Mouse (Mus musculus) kidney, postnatal 10 days (tissue): Measurements from ENCODE around the gene Asap3.

Experiments
- DNase-seq: peaks from one replicate; pipeline ENCODE4 v3.0.0; 2021; ENCODE audit warnings: mixed read lengths

Asap3 gene

DNA sequence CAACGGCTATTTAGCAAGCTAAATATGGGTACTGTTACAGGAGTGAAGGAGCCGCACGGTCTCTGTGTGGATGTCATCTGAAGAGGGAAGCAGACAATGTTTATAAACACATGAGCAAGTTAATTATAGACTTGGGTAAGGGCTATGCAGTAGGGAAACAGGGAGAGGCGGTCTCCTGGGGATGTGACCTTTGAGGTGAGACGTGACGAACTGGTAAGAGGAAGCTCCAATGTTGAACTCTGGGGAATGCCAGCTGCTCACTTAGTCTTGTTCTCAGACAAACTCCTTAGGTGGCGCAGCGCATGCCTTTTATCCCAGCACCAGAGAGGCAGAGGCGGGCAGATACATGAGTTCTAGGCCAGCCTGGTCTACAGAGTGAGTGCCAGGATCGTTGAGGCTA, 55.7 kb downstream of the Asap3 start:
- peak; percentile 46 for DNase-seq

DNA sequence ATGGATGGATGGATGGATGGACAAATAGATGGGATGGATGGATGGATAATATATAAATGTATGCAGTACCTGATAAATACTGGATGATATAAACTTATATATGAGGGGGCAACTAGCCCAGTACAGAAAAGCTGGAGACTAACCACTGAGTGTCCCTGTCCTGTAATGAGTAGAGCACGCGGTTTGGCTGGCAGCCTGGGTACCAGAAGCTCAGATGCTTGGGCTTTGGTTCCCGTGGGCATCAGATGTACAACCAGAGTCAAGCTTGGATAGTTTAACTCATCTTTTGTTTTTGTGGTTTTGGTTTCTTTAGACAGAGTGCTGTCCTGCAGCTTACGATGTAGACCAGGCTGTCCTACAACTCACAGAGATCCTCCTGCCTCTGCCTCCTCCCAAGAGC, 57.4 kb downstream of the Asap3 start:
- no peak for DNase-seq

DNA sequence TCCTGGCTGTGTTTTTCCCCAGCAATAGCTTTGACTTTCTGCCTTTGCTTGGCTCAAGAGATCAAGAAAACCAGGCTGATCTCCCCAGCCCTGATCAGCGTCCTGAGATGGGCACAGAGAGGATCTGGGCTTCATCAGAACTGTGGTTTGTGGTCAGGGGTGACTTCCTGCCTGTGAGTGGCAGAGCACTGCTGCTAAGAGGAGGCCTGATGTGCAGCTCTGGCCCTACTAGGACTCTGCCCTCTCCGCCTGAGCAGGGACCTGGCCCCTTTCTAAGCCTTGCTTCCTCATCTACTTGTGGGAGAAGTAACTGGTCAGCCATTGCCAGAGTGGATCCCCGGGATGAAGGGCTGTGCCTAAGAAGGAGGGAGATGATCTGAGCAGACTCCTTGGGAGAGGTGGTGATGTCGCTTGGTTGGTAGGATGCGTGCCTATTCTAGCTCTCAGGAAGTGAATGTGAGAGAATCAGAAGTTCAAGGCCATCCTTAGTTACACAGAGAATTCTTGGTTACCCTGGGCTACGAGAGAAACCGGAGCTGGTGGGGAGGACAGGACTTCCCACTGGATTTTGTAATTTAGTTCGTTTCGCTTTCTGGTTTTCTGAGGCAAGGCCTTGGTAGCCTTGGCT, 60.7 kb downstream of the Asap3 start:
- no peak for DNase-seq

DNA sequence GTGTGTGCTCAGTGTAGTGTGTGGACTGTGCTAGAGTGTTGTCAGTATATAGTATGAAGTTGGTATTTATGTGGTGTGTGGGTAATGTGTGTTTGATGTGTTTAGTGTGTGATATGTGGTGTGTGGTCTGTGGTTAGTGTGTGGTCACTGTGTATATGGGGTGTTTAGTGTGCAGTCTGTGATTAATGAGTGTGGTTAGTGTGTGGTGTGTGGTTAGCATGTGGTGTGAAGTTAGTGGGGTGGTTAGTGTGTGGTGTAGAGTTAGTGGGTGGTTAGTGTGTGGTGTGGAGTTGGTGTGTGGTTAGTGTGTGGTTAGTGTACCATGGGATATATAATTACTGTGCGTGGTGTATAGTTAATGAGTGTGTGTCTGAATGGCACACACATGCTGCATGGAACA, 62.7 kb downstream of the Asap3 start:
- no peak for DNase-seq

DNA sequence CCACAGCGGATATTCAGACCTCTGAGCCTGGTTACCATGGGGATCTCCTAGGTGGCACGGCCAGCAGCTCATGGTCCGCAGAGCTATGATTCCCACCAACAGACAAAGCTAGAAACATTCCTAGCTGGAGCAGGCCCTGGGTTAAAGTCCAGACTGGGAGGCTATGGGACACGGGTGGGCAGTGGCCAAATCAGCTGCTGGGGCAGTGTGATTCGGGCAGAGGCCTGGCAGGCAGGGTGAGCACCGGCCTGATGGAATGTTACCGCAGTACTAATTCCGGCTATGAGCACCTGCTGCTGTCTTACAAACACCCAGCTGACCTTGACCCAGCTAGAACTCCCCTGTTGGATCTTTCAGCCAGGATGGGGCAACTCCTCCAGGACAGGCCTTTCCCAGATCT, 64.5 kb downstream of the Asap3 start:
- DNase-seq = peak; percentile 47

DNA sequence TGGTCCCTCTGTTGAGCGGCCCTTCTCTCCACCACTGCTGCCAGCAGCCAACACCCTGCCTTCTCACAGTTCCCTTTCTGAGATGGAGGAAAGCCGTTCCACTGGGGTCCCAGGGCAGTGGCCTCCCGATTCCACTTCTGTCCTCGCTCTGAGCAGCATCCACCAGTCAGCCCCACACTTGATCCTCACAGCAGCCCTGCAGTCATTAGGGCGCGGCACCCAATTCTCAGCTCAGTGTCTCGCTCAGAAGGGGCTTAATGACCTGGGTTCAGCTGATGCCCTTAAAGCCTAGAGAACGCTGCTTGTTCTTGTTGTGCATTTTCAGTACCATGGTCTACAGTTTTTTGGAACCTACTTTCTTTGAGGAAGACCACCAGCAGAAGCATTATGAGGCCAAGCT, 74.9 kb downstream of the Asap3 start:
- no peak for DNase-seq

DNA sequence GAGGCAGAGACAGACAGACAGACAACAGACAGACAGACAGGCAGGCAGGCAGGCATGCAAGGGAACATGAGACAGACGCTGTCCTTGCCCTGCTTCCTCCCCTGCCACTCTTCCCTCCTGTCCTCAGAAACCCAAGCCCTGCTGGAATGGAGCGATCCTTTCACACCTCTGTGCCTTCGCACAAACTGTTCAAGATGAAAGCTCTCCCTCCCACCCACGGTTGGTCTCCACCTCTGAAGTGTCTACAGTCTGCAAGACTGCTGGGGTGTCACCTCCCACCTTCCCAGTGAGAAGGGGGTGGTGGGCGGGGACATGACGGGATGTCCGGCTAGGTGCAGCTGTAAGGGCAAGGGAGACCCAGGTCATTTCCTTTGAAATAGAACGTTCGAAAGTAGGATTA, 75.4 kb downstream of the Asap3 start:
- no peak for DNase-seq

DNA sequence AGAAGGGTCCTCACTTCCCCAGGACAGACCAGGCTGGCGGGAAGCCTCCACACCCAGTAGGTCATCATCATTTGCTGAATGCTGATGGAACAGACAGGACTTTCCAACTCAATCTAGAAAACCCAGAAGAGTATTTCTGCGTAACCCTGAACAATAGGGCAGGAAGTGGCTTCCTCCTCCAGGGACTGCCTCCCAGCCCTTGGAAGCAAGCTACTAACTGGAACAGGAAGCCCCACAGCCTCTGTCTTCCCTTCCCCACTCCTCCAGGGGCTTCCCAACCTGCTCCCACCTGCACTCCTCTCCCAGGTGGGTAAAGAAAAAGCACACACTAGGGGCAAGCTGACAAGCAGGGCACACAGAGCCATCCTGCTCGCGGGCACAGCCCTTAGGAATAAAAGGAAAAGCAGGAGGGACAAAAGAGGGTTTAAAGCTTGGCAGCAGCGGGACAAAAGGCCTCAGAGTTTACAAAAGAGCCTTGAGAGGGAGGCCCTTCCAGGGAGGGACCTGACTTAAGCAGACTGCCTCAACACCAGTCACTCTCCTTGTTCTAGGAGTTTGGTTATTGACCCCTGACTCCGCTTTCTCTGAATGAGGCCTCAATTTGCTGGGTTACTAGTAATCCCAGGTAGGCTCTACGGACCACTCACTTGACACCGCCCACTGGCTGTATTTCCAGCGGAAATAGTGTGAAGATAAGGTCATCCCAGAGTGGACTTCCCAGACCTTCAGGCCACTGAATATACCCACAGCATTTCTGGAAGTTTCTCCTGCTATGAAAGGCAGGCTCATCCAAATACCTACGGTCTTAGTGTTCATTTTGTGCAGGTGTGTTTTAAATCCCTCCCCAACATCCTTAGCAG, 76.7 kb downstream of the Asap3 start:
- peak; percentile 52 for DNase-seq

DNA sequence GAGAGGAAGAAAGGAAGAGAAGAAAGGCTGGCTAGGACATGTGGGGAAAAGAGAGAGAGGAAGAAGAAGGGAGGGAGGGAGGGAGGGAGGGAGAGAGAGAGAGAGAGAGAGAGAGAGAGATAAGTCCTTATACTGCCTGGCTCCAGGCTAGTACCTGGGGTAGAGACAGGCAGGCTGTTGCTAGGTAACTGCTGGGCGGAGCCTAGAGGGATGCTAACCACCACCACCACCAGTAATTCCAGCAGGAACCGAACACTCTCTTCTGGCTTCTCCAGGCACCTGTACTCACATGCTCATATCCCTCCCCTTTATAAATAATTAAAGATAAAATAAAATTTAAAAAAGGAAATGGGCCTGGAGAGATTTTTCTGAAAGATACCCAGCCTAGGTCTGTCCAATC, 77.6 kb downstream of the Asap3 start:
- DNase-seq = no peak

DNA sequence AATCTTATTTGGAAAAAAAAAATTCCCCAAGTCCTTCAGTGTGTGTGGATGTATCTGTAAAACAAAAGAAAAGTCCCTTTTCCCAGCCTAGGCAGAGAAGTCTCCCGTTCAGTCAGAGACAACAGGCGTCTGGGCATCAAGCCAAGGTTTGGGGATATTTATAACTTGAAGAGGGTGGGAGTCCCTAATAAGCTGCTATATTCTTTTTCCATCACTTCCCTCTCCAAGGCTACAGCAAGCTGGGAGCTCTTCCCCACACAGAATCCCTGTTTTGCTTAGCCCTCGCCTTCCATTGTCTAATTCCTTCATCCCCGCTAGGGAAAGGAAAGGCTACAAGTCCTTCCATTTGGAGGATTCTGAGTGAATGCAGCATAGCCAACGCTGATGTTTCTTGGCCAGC, 78.3 kb downstream of the Asap3 start, which contains the start of gene Zfp46:
Gene Zfp46, plus strand, starts transcription at position 229 of the 400 bp plus-strand sequence.
- peak; percentile 92 for DNase-seq

DNA sequence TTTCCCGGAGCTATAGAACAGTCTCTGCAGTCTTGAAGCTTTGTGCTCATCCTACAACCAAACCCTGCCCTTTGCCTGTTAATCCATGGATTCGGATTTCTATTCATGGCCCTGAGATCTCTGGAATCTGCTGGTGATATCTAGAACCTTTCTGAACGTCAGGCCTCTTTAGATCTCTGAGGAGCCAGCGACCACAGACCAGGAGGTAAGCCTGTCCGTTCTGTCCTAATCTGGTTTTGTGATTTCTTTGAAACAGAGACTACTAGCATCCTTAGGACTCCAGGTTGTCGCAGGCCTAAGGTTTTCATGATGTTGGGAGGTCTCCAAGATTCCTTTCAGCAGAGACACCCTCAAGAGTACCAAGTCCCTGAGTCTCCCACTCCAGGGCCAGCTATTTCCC, 78.7 kb downstream of the Asap3 start:
- DNase-seq = peak; percentile 26

DNA sequence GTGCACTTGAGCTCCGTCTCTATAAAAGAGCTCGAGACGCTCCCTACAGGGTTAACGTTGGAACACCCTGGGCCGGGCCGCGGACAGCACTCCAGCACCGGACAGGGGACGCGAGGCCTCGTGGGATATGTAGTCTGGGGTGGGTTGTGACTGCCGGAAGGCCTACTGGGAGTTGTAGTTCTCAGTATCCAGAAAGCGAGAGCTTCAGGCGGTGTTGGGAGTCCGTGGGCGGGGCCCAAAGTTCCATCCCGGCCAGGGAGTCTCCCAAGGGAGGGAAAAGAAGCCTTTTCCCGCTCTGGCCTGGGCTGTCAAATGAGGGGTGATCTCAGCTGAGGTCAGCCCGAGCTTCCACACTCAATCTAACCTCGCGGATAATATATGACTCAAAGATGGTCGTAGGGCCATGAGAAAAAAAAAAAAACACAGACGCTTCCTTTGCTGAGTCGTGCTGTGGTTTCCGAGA, 79.2 kb downstream of the Asap3 start:
- DNase-seq = peak; percentile 96

DNA sequence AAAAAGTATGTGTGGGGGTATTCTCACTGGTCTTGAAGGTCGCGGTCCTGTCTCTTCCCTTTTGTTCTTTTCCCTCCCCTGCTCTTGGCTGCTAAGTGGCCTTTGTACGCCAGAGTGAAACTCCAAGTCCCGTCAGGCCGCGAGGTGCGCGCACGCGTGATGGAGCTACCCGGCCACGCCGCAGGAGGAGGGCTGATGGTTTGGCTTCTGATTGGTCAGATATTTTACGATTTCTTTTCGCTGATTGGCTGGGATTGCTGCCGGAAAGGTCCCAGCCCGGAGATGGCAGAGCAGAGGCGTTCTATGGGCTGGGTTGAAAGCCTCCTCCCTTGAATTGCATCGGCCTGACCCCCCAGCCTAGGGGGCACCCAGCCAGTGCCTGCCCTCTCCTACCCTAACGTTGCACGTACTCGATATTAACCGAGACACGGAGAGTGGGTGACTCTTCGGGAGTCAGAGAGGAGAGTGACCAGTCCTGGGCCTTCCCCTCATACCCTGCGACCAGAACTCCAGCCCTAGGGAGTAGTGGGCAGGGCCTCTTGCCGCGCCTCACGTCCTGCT, 79.7 kb downstream of the Asap3 start:
- DNase-seq = peak; percentile 98

DNA sequence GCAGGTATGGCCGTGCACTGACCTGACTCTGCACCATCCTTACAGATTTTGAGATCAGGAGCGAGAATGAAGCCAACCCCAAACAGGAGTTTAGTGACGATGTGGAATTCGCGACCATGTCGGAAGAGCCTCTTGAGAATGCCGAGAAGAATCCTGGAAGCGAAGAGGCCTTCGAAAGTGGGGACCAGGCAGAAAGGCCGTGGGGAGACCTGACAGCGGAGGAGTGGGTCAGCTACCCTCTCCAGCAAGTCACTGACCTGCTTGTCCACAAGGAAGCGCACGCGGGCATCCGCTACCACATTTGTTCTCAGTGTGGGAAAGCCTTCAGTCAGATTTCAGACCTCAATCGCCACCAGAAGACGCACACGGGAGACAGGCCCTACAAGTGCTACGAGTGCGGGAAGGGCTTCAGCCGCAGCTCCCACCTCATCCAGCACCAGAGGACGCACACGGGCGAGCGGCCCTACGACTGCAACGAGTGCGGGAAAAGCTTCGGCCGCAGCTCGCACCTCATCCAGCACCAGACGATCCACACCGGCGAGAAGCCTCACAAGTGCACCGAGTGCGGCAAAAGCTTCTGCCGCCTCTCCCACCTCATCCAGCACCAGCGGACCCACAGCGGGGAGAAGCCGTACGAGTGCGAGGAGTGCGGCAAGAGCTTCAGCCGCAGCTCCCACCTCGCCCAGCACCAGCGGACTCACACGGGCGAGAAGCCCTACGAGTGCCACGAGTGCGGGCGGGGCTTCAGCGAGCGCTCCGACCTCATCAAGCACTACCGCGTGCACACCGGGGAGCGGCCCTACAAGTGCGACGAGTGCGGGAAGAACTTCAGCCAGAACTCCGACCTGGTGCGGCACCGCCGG, 84.0 kb downstream of the Asap3 start:
- no peak for DNase-seq

DNA sequence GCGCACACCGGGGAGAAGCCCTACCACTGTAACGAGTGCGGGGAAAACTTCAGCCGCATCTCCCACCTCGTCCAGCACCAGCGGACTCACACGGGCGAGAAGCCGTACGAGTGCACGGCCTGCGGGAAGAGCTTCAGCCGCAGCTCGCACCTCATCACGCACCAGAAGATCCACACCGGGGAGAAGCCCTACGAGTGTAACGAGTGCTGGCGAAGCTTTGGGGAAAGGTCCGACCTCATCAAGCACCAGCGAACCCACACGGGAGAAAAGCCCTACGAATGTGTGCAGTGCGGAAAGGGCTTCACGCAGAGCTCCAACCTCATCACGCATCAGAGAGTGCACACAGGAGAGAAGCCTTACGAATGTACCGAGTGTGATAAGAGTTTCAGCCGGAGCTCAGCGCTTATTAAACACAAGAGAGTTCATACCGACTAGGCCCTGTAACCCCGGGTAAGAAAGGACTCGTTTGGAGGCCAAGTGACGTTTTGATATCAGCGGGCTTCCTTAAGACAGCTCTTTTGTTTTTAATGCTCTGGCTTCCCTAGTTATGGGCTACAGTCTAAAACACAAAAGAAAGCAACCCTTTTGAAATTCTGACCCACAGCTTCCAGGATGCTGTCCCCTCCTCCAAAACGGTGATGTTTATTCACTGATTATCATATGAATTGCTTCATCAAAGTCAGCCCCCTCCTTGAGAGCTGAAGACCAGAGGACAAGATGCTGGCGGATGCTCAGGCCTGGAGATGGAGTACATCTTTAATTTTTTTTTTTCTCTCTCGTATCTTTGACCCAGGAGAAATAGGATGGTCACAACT, 84.8 kb downstream of the Asap3 start:
- DNase-seq = no peak

DNA sequence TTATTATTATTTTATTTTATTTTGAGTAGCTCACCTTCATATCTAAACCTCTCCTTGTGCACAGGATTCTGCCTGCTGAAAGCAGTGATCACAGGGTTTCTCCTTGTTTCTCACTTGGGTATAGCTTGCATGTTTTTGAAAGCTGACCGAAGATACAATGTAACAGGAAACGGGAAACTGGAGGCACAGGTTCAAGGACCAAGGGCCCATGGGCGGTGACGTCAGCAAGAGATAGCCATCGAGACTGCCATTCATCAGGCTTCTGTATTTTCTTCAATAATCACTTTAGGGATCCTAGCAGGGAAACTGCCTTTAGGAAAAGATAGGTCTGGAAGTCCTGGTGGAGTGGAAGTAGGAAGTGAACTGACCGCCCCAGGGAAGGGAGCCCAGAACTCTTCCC, 85.5 kb downstream of the Asap3 start:
- no peak for DNase-seq
